Mouse (Mus musculus): ENCODE measurements around the gene Papola. TPM values are rescaled to one million over a fixed set of nuclear protein-coding genes. Genes with fewer than 3 reads are reported as not detected.

Papola gene
- total RNA-seq (2021) = 100 to 1,000 TPM; 123 to 140 TPM
- long read RNA-seq, experiment 1, full-length matches to known transcripts = 85 of 97 reads
- long read RNA-seq, experiment 1, partial matches to known transcripts = 2 of 97 reads
- long read RNA-seq, experiment 1, other reads (novel, unspliced or antisense) = 10 of 97 reads
- long read RNA-seq, experiment 2, full-length matches to known transcripts = 82 of 105 reads
- long read RNA-seq, experiment 2, partial matches to known transcripts = 9 of 105 reads
- long read RNA-seq, experiment 2, other reads (novel, unspliced or antisense) = 14 of 105 reads

DNA sequence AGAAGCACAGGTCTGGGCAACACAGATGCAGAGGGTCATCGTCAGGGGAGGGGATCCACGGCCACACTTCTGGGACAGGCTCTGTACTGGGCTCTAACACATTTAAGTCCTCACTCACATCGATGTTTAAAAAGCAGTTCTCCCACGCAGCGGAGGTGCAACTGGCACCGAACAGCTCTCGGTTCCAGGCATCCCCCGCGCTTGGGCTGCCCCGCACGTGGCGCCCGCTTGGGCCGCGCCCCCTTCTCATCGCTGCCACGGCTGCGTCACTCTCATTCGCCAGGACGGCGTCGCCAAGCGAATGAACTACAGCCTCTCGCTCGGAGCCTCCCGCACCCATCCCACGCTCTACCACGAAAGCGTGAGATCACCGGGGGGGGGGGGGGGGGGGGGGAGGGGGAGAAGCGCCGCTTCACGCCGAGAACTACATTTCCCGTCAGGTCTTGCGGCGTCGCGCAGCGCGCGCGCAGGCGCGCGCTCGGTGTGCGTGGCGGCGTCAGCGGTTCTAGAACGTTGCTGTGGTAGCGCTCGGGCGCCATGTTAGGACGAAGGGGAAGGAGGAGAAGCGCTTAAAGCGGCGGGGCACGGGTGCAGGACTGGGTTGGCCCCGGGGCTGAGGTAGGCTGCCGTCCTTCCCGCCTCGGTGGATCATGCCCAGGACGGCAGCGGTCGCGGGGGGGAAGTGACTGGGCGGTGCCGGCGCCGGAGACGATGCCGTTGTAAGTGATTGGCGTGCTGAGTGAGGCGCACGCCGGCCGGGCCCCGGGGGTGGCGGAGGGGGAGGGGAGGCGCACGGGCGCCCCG is at the start of gene Papola:
Papola (plus strand) TSS at position 499 of the 804 bp plus-strand sequence.
- intact Hi-C loops (cut with DNase I) = loop anchor here (2.0 kb wide), 1 partner anchor 98 kb away; no protein-coding TSS in a partner anchor

DNA sequence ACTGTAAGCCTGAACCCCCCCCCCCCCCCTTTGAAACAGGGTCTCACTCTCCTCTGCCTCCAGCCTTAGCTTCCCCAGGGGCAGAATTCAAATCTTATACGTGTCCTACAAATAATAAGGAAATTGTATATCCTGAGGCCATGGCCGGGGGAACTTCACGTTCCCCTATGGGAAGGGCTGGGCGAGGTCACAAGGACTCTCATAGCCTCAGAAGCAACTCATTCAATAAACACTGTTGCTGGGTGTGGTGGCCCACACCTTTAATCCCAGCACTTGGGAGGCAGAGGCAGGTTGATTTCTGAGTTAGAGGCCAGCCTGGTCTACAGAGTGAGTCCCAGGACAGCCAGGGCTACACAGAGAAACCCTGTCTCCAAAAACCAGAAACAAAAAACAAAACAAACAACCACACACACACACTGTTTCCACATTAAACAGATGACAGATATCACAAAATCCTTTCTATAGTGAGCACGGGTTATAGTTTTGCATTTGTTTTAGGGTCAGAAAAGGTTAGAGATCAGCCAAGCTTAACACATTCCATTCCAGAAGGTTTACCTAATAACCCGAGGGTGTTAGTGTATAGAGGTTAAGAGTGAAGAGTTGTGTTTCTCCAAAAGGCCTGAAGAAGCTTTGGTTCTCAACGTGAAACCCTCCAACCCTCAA is 49.1 kb upstream of the Papola start:
- intact Hi-C loops (cut with DNase I) = no loop called here

More for the DNA sequence above, at the start of gene Papola:
- DNase-seq = peak; percentile 85 to 88

DNA sequence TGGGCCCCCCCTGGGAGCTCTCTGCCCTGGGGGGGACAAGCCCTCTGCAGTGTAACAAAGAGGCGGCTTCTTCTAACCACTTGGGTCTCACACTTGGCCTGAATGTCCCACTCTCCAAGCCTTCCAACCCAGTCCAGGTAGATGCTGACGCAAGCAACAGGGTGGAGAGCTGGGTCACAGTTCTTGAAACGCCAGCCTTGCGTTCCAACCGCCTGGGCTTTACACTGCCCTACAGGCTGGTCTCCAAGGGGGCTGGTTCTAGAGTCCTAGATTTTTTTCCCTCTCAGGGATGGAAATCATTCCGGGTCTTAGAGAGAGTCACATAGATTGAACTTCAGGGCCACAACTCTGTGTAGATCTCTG is 48.6 kb upstream of the Papola start:
- DNase-seq = no peak
- intact Hi-C loops (cut with DNase I) = no loop called here

More for the DNA sequence above, 49.1 kb upstream of the Papola start:
- DNase-seq = no peak

DNA sequence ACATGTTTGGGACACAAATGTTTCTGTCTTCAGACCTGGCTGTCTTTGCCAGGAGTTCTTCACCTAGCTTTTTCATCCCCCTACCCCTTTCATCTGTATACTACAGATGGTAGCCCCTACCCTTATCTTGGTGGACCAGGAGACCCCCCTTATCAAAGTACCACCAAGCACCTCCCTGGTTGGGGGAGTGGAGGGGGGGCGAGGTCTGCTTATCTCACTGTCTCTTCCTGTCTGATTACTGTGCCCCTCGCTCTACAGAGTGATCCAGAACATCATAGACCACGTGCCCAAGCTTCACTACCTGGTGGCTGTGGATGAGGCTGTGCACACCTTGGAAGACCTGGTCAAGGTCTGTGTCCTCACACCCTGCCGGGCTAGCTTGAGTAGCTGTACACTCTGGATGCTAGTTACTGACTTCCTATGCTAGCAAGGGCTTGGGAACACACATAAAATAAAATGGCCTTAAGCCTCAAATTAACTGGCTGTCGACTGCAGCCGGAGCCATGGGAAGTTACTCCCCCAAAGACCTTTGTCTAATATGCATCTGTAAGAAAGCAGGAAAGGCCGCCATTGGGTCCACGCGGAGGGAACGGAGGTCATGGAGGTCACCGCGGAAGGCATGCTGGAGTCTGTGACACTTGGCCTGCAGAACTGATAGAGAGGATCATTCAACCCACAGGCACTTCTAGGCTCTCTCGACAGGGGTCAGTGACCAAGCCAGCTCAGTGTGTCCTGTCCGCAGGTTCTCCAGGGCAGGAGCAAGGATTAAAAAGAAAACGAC is 46.0 kb upstream of the Papola start:
- no peak for DNase-seq

DNA sequence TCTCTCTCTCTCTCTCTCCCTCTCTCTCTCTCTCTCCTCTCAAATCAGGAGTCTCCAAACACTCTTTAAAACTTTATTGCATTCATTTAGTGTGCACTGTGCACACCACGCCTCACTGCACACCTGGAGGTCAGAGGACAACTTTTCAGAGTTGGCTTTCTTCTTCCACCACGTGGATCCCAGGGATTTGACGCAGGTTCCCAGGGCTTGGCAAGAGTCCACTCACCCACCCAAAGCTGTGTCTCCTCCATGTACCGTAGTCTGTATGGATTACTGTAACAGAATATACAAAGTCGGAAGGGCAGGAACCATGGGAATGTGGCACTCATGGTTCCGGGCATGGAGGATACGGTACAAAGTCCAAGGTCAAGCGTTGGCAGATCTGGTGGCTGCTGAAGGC is 44.8 kb upstream of the Papola start:
- intact Hi-C loops (cut with DNase I) = no loop called here
- DNase-seq = no peak

More for the DNA sequence above, 46.0 kb upstream of the Papola start:
- intact Hi-C loops (cut with DNase I) = no loop called here

DNA sequence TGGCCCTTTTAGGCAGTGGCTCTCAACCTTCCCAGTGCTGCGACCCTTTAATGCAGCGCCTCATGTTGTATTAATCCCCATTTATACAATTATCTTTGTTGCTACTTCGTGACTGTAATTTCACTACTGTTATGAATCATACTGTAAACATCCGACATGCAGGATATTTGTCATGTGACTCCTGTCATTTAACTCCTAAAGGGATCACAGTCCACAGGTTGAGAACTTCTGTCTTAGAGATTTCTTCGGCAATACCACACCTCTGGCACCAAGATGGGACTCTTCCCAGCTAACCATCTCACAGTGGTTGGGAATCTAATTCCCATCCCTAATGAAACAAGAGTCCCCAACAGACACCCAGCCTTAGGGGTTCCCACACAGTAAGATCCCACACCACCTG is 36.4 kb upstream of the Papola start:
- intact Hi-C loops (cut with DNase I) = no loop called here
- no peak for DNase-seq

DNA sequence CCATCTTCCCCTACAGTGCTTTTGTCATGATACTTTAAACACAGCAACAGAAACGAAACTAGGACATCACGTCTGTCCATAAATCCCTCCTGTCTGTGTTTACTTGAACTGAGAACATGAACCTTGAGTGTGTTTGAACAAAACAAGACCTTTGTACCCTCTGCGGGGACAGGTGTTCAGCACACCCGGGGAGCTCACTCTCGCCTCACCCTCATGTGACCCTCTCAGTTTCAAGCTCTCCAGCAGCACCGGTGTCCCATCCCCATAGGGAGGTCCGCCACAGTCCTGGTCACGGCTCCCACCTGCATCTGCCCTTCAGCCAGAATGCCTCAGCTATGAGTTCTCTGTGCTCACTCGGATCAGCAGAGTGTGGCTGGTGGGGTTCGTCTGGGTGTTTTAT is 30.7 kb upstream of the Papola start:
- intact Hi-C loops (cut with DNase I) = no loop called here

DNA sequence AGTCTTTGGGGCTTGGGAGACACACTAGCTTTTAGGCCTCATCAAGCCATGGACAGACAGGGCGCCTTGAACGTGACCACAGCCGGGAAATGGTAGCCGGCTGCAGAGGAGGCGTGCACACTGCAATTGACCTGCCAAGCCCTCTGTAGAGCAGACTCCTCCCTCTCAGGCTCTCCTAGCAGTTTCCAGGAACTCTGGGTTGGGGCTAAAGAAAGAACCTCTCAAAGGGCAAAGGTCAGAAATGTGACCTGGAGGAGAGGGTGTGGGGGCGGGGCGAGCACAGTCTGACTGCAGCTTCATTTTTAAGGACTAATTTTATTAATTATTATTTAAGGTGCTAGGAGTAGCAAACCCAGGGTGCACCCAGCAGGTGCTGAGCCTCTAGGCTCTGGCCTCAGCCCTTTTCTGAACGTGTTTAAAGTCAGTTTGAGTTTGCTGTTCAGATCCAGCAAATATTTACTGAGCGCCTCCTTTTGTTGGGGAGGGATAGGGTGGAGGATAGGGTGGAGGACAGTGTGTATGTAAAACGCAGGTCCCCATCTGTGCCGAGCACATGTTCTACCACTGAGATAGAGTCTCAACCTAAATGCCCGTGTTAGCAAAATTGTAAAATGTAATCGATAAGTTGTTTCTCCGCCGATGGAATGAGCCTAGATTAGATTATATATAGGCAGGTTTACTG is 26.5 kb upstream of the Papola start:
- intact Hi-C loops (cut with DNase I) = no loop called here
- no peak for DNase-seq

More for the DNA sequence above, 30.7 kb upstream of the Papola start:
- DNase-seq = no peak

DNA sequence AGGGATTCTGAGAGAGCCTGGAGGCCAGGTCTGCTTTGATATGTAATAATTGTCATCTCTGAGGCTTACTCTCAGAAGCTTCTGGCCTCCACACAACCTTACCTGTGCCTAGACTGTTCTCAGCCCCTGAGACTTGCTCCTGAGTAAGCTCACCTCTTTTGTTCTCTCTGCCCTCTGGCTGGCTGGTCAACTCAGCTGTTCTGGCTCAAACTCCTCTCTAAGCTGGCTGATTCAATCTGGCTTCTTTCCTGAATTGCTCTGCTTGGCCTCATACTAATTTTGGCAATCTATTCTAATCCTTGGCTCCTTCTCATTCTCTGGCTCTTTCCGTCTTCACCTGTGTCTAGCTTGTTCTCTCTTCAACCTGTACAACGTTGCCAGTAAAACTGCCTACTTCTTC is 25.6 kb upstream of the Papola start:
- intact Hi-C loops (cut with DNase I) = no loop called here
- DNase-seq = no peak

DNA sequence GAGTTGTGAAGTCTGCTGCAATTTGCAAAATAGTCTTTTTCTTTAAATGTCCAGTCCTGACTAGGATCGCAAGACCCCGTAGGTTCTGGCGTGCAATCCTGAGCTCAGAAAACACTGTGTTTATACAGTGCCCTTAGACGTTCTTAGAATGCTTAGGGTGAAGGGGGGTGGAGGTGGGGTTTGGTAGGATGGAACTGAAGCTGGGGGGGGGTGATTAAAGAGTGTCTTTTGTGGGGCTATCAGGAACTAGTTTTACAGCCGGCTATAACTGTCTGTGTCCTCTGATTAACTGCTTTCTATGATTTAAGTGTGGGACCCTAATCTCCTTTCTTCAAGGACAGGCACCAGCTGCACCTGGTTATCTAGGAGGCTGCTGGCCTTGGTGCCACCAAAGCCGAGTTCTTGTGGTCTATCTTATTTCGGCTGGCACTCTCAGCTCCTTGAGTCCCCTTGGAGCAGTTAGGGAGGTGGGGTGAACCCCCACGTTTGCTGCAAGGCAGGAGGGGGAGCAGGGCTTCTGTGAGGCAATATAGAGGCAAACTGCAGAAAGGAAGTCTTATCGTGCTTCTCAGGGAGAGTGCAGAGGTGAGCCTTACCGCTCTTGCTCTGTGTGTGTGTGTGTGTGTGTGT is 24.5 kb upstream of the Papola start:
- DNase-seq = no peak
- intact Hi-C loops (cut with DNase I) = no loop called here

DNA sequence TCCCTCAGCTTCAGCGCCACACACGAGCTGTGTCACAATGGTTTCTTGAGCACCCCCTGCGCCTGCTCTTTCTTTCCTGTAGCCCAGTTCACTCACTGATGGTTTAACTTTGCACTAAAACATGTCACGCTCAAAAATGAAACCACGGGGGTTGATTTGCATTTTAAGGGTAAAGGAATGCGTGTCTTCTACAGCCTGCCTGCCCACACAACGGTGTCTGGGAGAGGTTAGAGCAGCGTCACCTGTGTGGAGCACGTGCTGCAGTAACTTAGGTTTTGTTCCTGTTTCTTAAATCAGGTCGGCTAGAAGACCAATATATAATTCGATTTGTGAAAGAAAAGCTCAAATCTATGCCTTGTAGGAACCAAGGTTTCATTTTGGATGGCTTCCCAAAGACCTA is 23.3 kb upstream of the Papola start:
- intact Hi-C loops (cut with DNase I) = no loop called here
- DNase-seq = no peak

DNA sequence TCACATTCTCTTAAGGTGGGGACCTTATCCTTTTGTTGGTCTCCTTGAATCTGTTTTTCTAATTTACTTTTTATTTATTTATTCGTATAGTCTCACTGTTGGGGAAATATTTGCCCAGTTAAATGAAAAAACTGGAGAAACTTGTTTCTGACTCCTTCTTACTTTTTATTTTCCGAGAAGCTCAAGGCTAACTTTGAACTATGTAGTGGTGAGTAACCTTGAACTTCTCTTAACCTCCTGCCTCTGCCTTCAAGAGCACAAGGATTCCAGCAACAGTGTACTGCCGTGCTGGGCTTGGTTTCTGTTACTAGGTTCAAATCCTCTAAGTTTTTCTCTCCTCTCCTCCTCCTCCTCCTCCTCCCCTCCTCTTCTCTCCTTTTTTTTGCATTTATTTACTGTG is 22.9 kb upstream of the Papola start:
- intact Hi-C loops (cut with DNase I) = no loop called here
- no peak for DNase-seq

DNA sequence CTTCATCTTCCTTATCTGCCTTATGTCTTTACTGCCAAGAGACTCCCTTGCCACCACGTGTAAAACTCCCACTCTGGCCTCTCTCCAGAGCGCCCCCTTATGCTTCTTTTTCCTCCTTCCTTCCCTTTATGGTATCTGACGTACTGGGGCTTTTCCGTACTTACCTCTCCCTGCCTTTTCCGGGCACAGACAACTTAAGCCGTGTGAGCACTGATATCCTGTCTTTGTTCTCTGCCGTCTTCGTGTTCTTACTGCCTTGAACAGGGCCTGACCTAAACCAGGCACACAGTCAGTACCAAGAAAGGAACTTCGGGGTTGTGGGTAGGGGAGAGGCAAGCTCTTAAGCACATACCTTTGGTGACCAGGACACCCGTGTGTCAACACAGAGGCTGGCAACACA is 14.8 kb upstream of the Papola start:
- intact Hi-C loops (cut with DNase I) = no loop called here
- DNase-seq = no peak

DNA sequence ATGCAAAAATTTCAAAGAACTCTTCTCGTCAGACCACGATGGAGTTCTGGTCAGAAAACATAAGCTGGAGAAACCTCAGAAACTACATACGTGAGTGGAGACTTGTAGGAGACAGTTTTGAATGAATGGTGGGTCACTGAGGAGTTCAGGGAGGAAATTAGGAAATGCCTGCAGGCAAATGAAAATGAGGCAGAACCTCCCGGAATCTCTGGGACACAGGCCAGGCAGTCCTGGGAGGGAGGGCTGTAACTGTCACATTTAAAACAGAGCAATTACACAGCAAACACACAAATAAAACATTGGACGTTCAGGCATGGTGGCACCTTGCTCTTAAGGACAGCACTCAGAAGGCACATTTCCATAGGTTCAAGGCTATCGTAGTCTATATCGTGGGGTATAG is 9.6 kb upstream of the Papola start:
- intact Hi-C loops (cut with DNase I) = no loop called here
- no peak for DNase-seq

DNA sequence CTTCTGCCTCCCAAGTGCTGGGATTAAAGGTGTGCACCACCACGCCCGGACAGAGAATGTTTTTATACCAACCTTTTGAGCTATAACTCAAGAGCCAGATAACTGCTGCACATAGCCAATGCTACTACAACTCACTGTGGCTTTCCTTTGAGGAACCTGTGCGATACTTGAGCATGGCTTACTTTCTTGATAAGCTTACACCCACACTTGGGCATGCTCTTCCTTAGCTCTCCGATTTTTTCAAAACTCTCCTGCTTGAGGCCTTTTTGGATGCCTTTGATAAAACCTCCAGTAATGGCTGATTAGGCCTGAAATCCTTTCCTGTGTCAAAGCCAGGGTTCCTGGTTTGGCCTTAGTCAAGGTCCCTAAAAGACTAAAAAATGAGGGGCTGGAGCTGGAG is 6.8 kb upstream of the Papola start:
- intact Hi-C loops (cut with DNase I) = no loop called here

DNA sequence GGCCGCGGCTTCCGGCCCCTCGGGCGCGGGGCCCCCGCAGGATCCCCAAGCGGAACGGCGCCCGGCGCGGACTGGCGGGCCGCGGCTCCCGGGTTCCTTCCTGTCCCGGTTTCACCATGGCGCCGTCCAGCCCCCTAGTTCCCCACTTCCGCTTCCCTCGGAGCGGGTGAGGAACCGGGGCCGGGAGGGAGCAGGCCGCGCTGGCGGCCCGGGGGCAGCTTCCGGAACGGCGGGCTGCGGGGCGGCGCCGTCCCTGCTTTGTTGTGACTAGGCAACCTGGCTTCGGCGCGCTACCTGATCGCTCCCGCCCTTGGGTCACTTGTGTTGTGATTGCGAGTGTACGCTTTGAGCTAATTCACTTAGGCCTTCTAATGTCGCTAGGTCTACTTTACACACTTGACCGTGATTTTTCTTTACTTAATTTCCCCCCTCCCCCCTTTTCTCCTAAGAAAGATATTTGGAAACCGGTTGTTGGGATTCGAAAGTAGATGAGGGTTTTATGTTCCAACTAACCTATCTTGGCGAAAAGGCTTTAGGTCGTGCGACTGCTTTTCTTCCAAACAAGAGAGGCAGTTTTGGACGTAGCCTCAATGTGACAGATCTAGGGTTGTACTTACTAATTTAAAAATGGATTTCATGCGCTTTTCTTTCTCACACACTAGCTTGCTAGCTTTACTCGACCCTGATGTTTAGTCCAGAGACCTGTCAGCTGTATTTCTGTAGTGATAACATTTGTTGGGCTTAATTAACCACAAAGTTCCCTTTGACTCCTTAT is 693 bp downstream of the Papola start:
- intact Hi-C loops (cut with DNase I) = loop anchor here (2.0 kb wide), 1 partner anchor 98 kb away; no protein-coding TSS in a partner anchor
- peak; percentile 78 to 81 for DNase-seq

More for the DNA sequence above, 6.8 kb upstream of the Papola start:
- no peak for DNase-seq

DNA sequence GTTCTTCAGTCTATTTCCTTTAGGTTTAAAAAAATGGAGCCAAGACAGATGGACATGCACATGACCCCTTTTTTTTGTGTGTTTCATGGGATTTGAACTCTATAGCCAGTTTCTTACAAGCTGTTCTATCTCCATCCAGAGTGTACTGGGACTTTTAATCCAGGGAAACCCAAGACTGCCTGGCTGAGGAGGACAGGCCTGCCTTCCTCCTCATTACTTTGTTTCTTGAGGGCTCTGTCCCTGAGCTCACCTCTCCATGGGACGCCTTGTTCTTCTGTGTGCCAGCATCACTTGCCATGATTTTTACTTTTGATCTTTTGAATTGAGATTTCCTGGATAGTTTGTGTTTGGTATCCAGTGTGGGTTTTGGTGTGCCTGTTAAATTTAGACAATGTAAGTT is 1.6 kb downstream of the Papola start:
- intact Hi-C loops (cut with DNase I) = no loop called here
- no peak for DNase-seq

DNA sequence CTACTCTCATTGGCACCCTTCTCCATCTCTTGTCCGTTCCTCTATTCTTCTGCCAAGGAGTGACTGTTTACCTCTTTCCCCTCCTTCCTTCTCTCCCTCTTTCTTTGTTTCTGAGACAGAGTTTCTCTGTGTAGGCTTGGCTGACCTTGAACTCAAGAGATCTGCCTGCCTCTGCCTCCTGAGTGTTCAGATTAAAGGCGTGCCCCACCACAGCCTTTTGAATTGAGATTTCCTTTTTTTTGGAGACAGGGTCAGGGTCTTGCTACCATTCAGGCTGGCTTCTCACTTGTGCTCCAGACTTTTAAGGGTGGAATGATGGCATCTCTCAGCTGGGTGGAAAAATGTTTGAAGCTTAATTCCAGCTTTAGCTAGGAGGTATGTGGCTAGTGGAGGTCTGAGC is 3.1 kb downstream of the Papola start:
- intact Hi-C loops (cut with DNase I) = no loop called here
- no peak for DNase-seq

DNA sequence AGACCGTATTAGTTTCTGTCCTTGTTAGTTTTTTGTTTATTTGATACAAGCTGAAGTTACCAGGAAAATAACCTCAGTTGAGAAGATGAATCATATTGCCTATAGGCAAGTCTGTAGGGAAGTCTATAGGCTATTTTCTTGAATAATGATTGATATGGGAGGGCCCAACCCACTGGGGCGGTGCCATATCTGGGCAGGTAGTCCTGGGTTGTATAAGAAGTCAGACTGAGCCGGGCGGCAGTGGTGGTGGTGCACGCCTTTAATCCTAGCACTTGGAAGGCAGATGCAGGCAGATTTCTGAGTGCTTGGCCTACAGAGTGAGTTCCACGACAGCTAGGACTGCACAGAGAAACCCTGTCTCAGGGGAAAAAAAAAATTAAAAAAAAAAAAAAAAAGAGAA is 5.4 kb downstream of the Papola start:
- DNase-seq = no peak
- intact Hi-C loops (cut with DNase I) = no loop called here

Data from heart, postnatal 14 days (tissue).